Mouse (Mus musculus): ENCODE results near the gene Bcar3. TPM values are rescaled to one million over a fixed set of nuclear protein-coding genes. Genes with fewer than 3 reads are reported as not detected.

The Bcar3 gene
- polyA plus RNA-seq, 1 experiment from 2014 or later = 16.2 TPM

- no peaks in the 10 kb centered on the region for H3K36me3 ChIP-seq
- H3K9ac ChIP-seq = no peak overlapping the region
- no peaks in the 10 kb centered on the region for H3K9me3 ChIP-seq
- H3K4me2 ChIP-seq = peak overlapping the region; percentile 45
- WGBS = 22% methylated on average over 17 of the region's 17 CpGs
- peaks cover 10% of the 10 kb centered on the region for H3K4me1 ChIP-seq
- no peak overlapping the region for H3K27ac ChIP-seq
- no peaks in the 10 kb centered on the region; the same call in 1 of the 2 replicates for H3K27me3 ChIP-seq
- ATAC-seq (ENCODE audit: borderline replicate concordance, extremely low read depth, low FRiP score, low TSS enrichment) = peak; percentile 44; the same call in 1 of the 2 replicates
- H3K4me3 ChIP-seq = peak overlapping the region; percentile 11; the same call in 1 of the 2 replicates
Observed at GRCm38 (mm10) chr3:122413729-122414561, 120.0 kb downstream of the Bcar3 start.

- no peak overlapping the region for H3K27ac ChIP-seq
- no peaks in the 10 kb centered on the region for H3K36me3 ChIP-seq
- no peak for ATAC-seq (ENCODE audit: borderline replicate concordance, extremely low read depth, low FRiP score, low TSS enrichment)
- H3K4me3 ChIP-seq = no peak overlapping the region
- H3K9me3 ChIP-seq = no peaks in the 10 kb centered on the region
- no peak overlapping the region for H3K9ac ChIP-seq
- H3K4me1 ChIP-seq = peaks cover 10% of the 10 kb centered on the region
- no peaks in the 10 kb centered on the region; the same call in 1 of the 2 replicates for H3K27me3 ChIP-seq
- WGBS = 59% methylated on average over 8 of the region's 8 CpGs
- H3K4me2 ChIP-seq = no peak overlapping the region
Observed at GRCm38 (mm10) chr3:122414868-122415267, 120.9 kb downstream of the Bcar3 start.

DNA sequence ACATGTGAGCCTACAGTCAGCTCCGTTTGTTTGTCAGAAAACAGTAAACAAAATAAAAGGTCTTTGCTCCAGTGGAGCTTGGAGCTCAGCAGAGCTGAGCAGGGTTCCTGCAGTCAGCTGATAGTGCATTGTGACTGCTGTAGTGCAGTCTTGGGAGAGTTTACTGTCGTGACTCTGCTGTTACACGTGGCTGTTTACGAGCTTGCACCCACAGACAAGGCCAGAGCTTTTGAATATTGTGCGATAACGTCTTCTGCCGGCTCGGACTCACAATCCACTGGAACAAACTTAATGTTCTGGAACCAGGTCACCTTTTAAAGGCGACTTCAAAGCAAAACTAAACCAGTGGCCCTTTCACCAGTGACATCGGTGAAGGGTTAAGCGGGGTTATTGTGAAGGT lies 123.5 kb downstream of the Bcar3 start:
- H3K4me2 ChIP-seq = no peak overlapping the region
- peaks cover 27% of the 10 kb centered on the region for H3K4me1 ChIP-seq
- no peak for ATAC-seq (ENCODE audit: borderline replicate concordance, extremely low read depth, low FRiP score, low TSS enrichment)
- no peak overlapping the region for H3K4me3 ChIP-seq
- no peaks in the 10 kb centered on the region for H3K27me3 ChIP-seq
- H3K9ac ChIP-seq = no peak overlapping the region
- WGBS = 60% methylated on average over 11 of the region's 11 CpGs
- H3K27ac ChIP-seq = no peak overlapping the region
- H3K36me3 ChIP-seq = no peaks in the 10 kb centered on the region
- no peaks in the 10 kb centered on the region for H3K9me3 ChIP-seq

DNA sequence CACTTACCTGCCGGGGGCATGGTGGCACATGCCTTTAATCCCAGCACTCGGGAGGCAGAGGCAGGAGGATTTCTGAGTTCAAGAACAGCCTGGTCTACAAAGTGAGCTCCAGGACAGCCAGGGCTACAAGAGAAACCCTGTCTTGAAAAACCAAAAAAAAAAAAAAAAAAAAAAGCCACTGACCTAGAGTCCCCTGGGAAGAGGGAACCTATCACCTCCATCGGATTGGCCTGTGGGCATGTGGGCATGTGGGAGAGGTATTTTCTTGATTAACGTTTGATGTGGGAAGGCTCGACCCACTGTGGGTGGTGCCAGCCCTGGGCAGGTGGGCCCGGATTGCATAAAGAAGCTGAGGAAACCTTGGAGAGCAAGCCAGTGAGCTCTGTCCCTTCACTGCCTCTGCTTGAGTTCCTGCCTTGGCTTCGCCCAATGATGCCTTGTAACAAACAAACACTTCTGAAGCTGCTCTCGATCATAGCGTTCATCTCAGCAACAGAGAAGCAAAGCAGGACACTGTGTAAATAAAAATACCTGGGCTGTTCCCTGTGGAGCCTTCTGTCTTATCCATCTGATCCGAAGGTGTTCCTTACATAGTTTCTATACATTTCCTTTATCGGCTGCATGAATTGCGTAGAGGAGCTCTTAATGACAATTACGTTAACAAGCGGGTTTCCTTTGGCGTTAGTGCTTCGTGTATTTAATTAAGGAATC lies 124.8 kb downstream of the Bcar3 start:
- no peaks in the 10 kb centered on the region for H3K9me3 ChIP-seq
- ATAC-seq (ENCODE audit: borderline replicate concordance, extremely low read depth, low FRiP score, low TSS enrichment) = no peak
- H3K4me2 ChIP-seq = peak overlapping the region; percentile 95
- peak overlapping the region; percentile 83 for H3K4me3 ChIP-seq
- peaks cover 26% of the 10 kb centered on the region for H3K4me1 ChIP-seq
- WGBS = 43% methylated on average over 16 of the region's 16 CpGs
- H3K27me3 ChIP-seq = no peaks in the 10 kb centered on the region
- no peak overlapping the region for H3K27ac ChIP-seq
- H3K36me3 ChIP-seq = no peaks in the 10 kb centered on the region
- H3K9ac ChIP-seq = no peak overlapping the region

DNA sequence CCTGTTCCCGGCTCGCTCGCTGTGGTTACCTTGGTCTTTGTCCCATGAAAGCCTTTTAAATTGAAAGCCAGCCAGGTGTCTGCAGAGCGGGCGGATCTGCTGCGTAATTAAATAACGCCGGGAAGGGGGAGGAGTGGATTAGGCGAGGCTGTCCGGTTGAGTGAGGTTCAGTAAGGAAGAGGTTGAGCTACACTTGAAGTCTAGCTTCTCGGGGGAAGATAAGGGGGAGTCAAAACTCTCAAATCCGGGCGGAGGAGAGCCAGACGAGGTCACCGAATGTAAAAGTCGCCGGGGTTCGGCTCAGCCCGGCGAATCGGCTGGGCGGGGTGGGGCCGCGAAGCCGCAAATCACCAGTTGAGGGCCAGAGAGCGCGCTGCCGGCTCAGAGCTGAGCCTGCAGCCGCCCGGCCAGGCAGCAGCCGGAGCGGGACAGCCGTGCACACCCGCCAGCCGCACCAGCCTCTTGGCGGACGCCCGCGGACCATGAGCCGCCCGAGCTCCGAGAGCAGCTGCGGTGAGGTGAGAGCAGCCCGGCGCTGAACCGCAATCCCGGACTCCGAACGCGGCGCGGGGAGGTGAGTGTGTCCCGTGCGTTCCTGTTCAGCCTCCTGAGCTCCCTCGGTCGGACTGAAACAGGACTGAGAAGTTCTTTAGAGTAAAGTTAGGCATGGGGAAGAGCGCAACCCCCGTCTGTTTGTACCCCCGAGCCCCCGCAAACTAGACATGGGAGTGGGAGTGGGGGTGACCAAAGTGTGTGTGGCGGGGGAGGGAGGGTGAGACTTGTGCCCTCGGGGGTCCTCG lies 125.9 kb downstream of the Bcar3 start:
- H3K27me3 ChIP-seq = no peaks in the 10 kb centered on the region
- WGBS = under 1% methylated on average over 63 of the region's 63 CpGs
- no peaks in the 10 kb centered on the region for H3K9me3 ChIP-seq
- peak overlapping the region; percentile 83 for H3K4me3 ChIP-seq
- H3K4me2 ChIP-seq = peak overlapping the region; percentile 95
- peak; percentile 92 for ATAC-seq (ENCODE audit: borderline replicate concordance, extremely low read depth, low FRiP score, low TSS enrichment)
- peaks cover 18% of the 10 kb centered on the region for H3K4me1 ChIP-seq
- peak overlapping the region; percentile 81 for H3K9ac ChIP-seq
- H3K27ac ChIP-seq = peak overlapping the region; percentile 90
- no peaks in the 10 kb centered on the region for H3K36me3 ChIP-seq

- no peaks in the 10 kb centered on the region for H3K27me3 ChIP-seq
- peak overlapping the region; percentile 90 for H3K27ac ChIP-seq
- peak; percentile 5; the same call in 1 of the 2 replicates for ATAC-seq (ENCODE audit: borderline replicate concordance, extremely low read depth, low FRiP score, low TSS enrichment)
- WGBS = 0% methylated on average over 15 of the region's 15 CpGs
- peak overlapping the region; percentile 81 for H3K9ac ChIP-seq
- H3K4me2 ChIP-seq = peak overlapping the region; percentile 95
- H3K4me1 ChIP-seq = peaks cover 18% of the 10 kb centered on the region
- H3K9me3 ChIP-seq = no peaks in the 10 kb centered on the region
- no peaks in the 10 kb centered on the region for H3K36me3 ChIP-seq
- H3K4me3 ChIP-seq = peak overlapping the region; percentile 83
Observed at GRCm38 (mm10) chr3:122420410-122420774, 126.5 kb downstream of the Bcar3 start.

DNA sequence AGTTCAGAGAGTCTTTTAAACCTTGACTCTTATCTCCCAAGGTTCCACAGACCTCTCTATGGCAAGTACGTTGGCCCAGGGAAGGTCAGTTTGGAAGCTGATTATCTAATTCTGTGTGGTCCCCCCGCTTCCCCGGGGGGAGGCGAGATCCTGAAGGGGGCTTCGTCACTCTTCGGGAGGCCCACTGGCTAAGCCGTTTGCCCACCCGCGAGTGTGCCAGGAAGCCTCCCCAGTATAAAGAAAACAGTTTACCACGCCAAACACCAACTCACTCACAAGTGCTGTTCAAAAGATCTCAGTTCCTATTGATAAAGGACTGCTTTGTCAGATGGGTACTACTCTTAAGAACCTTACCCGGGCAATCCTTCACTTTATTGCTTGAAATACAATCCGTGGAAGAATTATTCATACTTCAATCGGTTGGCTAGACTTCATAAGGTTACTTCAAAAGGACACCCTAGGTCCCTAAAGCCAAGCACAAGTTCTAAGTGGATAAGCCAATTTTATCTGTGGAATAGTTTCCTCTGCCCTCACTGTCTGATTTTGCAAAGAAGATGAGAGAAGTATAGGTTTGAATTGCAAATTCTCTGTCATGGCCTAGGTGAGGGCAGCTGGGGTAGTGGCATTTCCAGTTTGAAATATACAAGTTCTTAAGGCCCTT lies 127.2 kb downstream of the Bcar3 start:
- Histone ChIP-seq H3K27ac (no peak overlapping the region), H3K36me3 (no peaks in the 10 kb centered on the region), H3K9ac (no peak overlapping the region), H3K4me3 (peak overlapping the region; percentile 83), H3K27me3 (no peaks in the 10 kb centered on the region), H3K4me2 (peak overlapping the region; percentile 95), H3K9me3 (no peaks in the 10 kb centered on the region), H3K4me1 (peaks cover 18% of the 10 kb centered on the region)
- no peak for ATAC-seq (ENCODE audit: borderline replicate concordance, extremely low read depth, low FRiP score, low TSS enrichment)
- WGBS = 14% methylated on average over 13 of the region's 13 CpGs

GRCm38 (mm10) chr3:122421802-122422201 lies 127.9 kb downstream of the Bcar3 start:
- H3K36me3 ChIP-seq = no peaks in the 10 kb centered on the region; the same call in 1 of the 2 replicates
- peaks cover 18% of the 10 kb centered on the region for H3K4me1 ChIP-seq
- no peaks in the 10 kb centered on the region for H3K9me3 ChIP-seq
- 42% methylated on average over 7 of the region's 7 CpGs for WGBS
- H3K4me3 ChIP-seq = no peak overlapping the region
- no peaks in the 10 kb centered on the region for H3K27me3 ChIP-seq
- no peak overlapping the region for H3K9ac ChIP-seq
- no peak for ATAC-seq (ENCODE audit: borderline replicate concordance, extremely low read depth, low FRiP score, low TSS enrichment)
- H3K27ac ChIP-seq = no peak overlapping the region
- peak overlapping the region; percentile 95 for H3K4me2 ChIP-seq

- no peaks in the 10 kb centered on the region for H3K27me3 ChIP-seq
Observed at GRCm38 (mm10) chr3:122422276-122422675, 128.3 kb downstream of the Bcar3 start.

DNA sequence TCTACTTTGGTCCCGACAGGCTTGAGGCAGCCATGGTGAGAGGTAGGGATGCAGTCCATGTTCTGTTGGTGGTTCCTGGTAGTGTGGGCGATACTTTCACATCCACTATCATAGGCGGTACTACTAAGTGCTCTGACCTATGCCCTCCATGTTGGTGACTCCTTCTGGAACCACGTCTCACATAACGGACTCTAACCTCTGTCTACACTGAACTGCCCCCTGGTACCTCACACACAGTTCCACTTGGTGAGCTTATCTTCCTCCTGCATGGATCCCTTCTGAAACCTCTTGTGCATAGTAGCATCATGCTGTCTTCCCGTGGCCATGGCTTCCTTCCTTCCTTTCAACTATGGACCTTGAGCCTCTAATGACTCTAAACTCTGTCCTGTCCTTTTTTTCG lies 129.7 kb downstream of the Bcar3 start:
- H3K9ac ChIP-seq = no peak overlapping the region
- no peaks in the 10 kb centered on the region; the same call in 1 of the 2 replicates for H3K36me3 ChIP-seq
- peaks cover 18% of the 10 kb centered on the region for H3K4me1 ChIP-seq
- no peak overlapping the region for H3K4me3 ChIP-seq
- no peak overlapping the region for H3K4me2 ChIP-seq
- H3K27ac ChIP-seq = no peak overlapping the region
- no peaks in the 10 kb centered on the region for H3K9me3 ChIP-seq
- no peaks in the 10 kb centered on the region for H3K27me3 ChIP-seq
- 89% methylated on average over 7 of the region's 7 CpGs for WGBS
- no peak for ATAC-seq (ENCODE audit: borderline replicate concordance, extremely low read depth, low FRiP score, low TSS enrichment)

More at GRCm38 (mm10) chr3:122422276-122422675, 128.3 kb downstream of the Bcar3 start:
- 50% methylated on average over 7 of the region's 7 CpGs for WGBS
- no peak overlapping the region for H3K4me3 ChIP-seq
- peaks cover 18% of the 10 kb centered on the region for H3K4me1 ChIP-seq
- H3K27ac ChIP-seq = no peak overlapping the region
- no peak for ATAC-seq (ENCODE audit: borderline replicate concordance, extremely low read depth, low FRiP score, low TSS enrichment)
- H3K4me2 ChIP-seq = peak overlapping the region; percentile 95; the same call in 1 of the 2 replicates
- no peak overlapping the region for H3K9ac ChIP-seq
- no peaks in the 10 kb centered on the region; the same call in 1 of the 2 replicates for H3K36me3 ChIP-seq
- no peaks in the 10 kb centered on the region for H3K9me3 ChIP-seq

GRCm38 (mm10) chr3:122428325-122428821 lies 134.4 kb downstream of the Bcar3 start:
- Histone ChIP-seq H3K27me3 (no peaks in the 10 kb centered on the region), H3K9me3 (no peaks in the 10 kb centered on the region), H3K4me2 (no peak overlapping the region), H3K9ac (no peak overlapping the region), H3K4me1 (peaks cover 31% of the 10 kb centered on the region), H3K36me3 (no peaks in the 10 kb centered on the region; the same call in 1 of the 2 replicates), H3K4me3 (no peak overlapping the region), H3K27ac (no peak overlapping the region)
- 77% methylated on average over 7 of the region's 7 CpGs for WGBS
- no peak for ATAC-seq (ENCODE audit: borderline replicate concordance, extremely low read depth, low FRiP score, low TSS enrichment)

Measured in lung, embryonic 15.5 days (tissue).